Mouse (Mus musculus): ENCODE results near the gene Palm. TPM values are rescaled to one million over a fixed set of nuclear protein-coding genes. Genes with fewer than 3 reads are reported as not detected.
"Not testable (repeated sequence)": the region's sequence is repeated elsewhere in the genome, so short reads cannot be mapped to it uniquely, and the experiment has no call there.

Gene Palm
- polyA plus RNA-seq, 1 experiment from 2014 or later: 140 TPM

- DNase-seq (ENCODE audit: low spot score) (no peak), ATAC-seq (replicated peaks; ENCODE audit: low FRiP score) (no peak)
- H3K9me3 ChIP-seq (ENCODE audit: control insufficient read depth, low read length): no peaks in the 10 kb centered on the region
- no peak overlapping the region for H3K4me3 ChIP-seq (ENCODE audit: low read depth, low read length)
- peaks cover 17% of the 10 kb centered on the region; the same call in 1 of the 2 replicates for H3K36me3 ChIP-seq (ENCODE audit: control insufficient read depth, insufficient read depth, low read length)
- H3K27ac ChIP-seq (ENCODE audit: low read depth, low read length): no peak overlapping the region
- peaks cover 6% of the 10 kb centered on the region; the same call in 1 of the 2 replicates for H3K4me1 ChIP-seq (replicated peaks; ENCODE audit: control insufficient read depth, insufficient read depth, low read length)
- 82% methylated on average over 3 of the region's 3 CpGs for WGBS
- H3K27me3 ChIP-seq (ENCODE audit: control insufficient read depth, insufficient read depth, low read length): no peaks in the 10 kb centered on the region
- no peak overlapping the region for H3K4me2 ChIP-seq (ENCODE audit: low read depth, low read length, severe bottlenecking)
- H3K9ac ChIP-seq (ENCODE audit: low read length): no peak overlapping the region
Observed at GRCm38 (mm10) chr10:79755854-79756253, 37.5 kb upstream of the Palm start.

DNA sequence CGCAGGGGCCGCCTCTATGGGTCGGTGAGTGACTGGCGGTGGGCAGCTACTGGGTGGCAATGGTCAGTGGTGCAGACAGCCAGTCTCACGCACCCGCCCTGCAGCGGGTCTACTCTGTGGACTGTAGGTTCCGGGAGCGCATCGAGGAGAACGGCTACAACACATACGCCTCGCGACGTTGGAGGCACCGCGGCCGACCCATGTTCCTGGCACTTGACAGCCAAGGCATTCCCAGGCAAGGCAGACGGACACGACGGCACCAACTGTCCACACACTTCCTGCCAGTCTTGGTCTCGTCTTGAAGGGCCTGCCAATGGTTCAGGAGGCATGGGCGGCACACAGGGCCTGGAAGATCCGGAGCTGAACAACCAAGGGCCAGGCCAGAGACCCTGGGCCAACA, 36.7 kb upstream of the Palm start:
- 89% methylated on average over 24 of the region's 24 CpGs for WGBS
- no peak for ATAC-seq (replicated peaks; ENCODE audit: low FRiP score)

DNA sequence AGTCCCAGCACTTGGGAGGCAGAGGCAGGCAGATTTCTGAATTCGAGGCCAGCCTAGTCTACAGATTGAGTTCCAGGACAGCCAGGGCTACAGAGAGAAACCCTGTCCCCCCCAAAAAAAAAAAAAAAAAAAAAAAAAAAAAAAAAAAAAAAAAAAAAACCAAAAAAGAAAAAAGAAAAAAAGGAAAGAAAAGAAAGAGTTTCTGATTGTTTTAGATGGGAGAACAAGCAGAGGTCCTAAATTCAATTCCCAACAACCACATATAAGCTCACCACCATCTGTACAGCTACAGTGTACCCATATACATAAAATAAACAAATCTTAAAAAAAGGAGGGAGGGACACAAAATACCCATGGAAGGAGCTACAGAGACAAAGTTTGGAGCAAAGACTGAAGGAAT, 33.7 kb upstream of the Palm start:
- H3K27me3 ChIP-seq (ENCODE audit: control insufficient read depth, insufficient read depth, low read length); H3K9ac ChIP-seq (ENCODE audit: low read length); H3K4me3 ChIP-seq (ENCODE audit: low read depth, low read length); H3K9me3 ChIP-seq (ENCODE audit: control insufficient read depth, low read length); H3K4me1 ChIP-seq (replicated peaks; ENCODE audit: control insufficient read depth, insufficient read depth, low read length); H3K4me2 ChIP-seq (ENCODE audit: low read depth, low read length, severe bottlenecking); DNase-seq (ENCODE audit: low spot score); H3K27ac ChIP-seq (ENCODE audit: low read depth, low read length); ATAC-seq (replicated peaks; ENCODE audit: low FRiP score): not testable (repeated sequence)
- 89% methylated on average over 1 of the region's 1 CpGs for WGBS
- H3K36me3 ChIP-seq (ENCODE audit: control insufficient read depth, insufficient read depth, low read length): peaks cover 27% of the 10 kb centered on the region

More for the DNA sequence above, 36.7 kb upstream of the Palm start:
- no peak overlapping the region for H3K4me3 ChIP-seq (ENCODE audit: low read depth, low read length)
- no peaks in the 10 kb centered on the region for H3K9me3 ChIP-seq (ENCODE audit: control insufficient read depth, low read length)
- no peak for DNase-seq (ENCODE audit: low spot score)
- no peak overlapping the region for H3K4me2 ChIP-seq (ENCODE audit: low read depth, low read length, severe bottlenecking)
- H3K4me1 ChIP-seq (replicated peaks; ENCODE audit: control insufficient read depth, insufficient read depth, low read length): peaks cover 6% of the 10 kb centered on the region; the same call in 1 of the 2 replicates
- H3K27ac ChIP-seq (ENCODE audit: low read depth, low read length): no peak overlapping the region
- no peaks in the 10 kb centered on the region for H3K27me3 ChIP-seq (ENCODE audit: control insufficient read depth, insufficient read depth, low read length)
- peaks cover 25% of the 10 kb centered on the region for H3K36me3 ChIP-seq (ENCODE audit: control insufficient read depth, insufficient read depth, low read length)
- H3K9ac ChIP-seq (ENCODE audit: low read length): no peak overlapping the region

DNA sequence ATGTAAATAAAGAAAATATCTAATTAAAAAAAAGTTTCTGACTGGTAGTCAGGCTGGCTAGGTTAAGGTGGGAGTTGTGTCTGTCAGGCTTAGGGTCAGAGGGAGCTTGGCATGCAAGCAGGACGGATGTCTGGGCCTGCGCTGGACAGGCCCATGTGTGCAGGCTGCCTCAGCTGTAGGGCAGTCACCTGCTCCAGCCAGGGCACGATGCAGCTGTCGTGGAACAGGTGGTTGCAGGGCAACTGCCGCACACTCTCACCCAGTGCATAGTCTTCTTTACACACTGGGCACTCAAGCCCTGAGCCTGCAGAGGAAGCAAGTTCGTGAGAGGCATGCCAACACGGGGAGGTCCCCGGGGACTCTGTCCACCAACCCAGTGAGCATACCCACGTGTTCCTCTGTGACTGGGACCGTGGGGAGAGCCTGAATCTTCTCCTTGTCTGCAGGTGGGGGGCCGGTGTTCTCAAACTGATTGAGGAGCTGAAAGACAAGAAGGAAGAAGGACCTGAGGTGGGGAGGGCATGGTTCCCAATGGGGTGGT, 32.7 kb upstream of the Palm start:
- Histone ChIP-seq H3K27me3 (ENCODE audit: control insufficient read depth, insufficient read depth, low read length) (no peaks in the 10 kb centered on the region), H3K4me3 (ENCODE audit: low read depth, low read length) (no peak overlapping the region), H3K4me1 (replicated peaks; ENCODE audit: control insufficient read depth, insufficient read depth, low read length) (peaks cover 3% of the 10 kb centered on the region), H3K9ac (ENCODE audit: low read length) (no peak overlapping the region), H3K9me3 (ENCODE audit: control insufficient read depth, low read length) (no peaks in the 10 kb centered on the region), H3K27ac (ENCODE audit: low read depth, low read length) (no peak overlapping the region), H3K4me2 (ENCODE audit: low read depth, low read length, severe bottlenecking) (no peak overlapping the region), H3K36me3 (ENCODE audit: control insufficient read depth, insufficient read depth, low read length) (peaks cover 27% of the 10 kb centered on the region)
- DNase-seq (ENCODE audit: low spot score) (no peak), ATAC-seq (replicated peaks; ENCODE audit: low FRiP score) (no peak)
- WGBS: 93% methylated on average over 11 of the region's 11 CpGs

GRCm38 (mm10) chr10:79762875-79763274, 30.5 kb upstream of the Palm start:
- H3K9ac ChIP-seq (ENCODE audit: low read length): no peak overlapping the region
- H3K9me3 ChIP-seq (ENCODE audit: control insufficient read depth, low read length): no peaks in the 10 kb centered on the region
- no peak overlapping the region for H3K4me3 ChIP-seq (ENCODE audit: low read depth, low read length)
- H3K27me3 ChIP-seq (ENCODE audit: control insufficient read depth, insufficient read depth, low read length): no peaks in the 10 kb centered on the region
- ATAC-seq (replicated peaks; ENCODE audit: low FRiP score): no peak
- DNase-seq (ENCODE audit: low spot score): no peak
- peaks cover 22% of the 10 kb centered on the region for H3K36me3 ChIP-seq (ENCODE audit: control insufficient read depth, insufficient read depth, low read length)
- H3K4me2 ChIP-seq (ENCODE audit: low read depth, low read length, severe bottlenecking): no peak overlapping the region
- whole genome bisulfite sequencing: 97% methylated on average over 3 of the region's 3 CpGs
- no peak overlapping the region for H3K27ac ChIP-seq (ENCODE audit: low read depth, low read length)
- peaks cover 8% of the 10 kb centered on the region for H3K4me1 ChIP-seq (replicated peaks; ENCODE audit: control insufficient read depth, insufficient read depth, low read length)

DNA sequence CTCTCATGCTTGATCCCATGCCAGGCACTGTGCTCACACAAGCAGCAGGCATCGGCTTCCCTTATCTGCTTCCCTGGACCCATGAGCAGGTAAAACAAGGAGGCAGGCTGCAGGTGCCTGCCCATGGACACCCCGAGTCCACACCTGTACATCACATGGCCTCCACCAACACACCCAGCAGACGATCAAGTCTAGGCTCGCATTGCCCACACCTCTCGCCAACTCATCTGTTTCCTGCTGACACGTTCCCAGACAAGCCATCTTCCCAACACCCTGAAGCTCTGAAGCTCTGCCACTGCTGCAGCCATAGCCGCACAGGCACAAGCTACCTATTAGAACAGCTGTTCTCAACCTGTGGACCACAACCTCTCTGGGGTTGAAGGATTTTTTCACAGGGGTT, 29.1 kb upstream of the Palm start:
- Histone ChIP-seq H3K4me2 (ENCODE audit: low read depth, low read length, severe bottlenecking) (no peak overlapping the region), H3K9me3 (ENCODE audit: control insufficient read depth, low read length) (no peaks in the 10 kb centered on the region), H3K4me1 (replicated peaks; ENCODE audit: control insufficient read depth, insufficient read depth, low read length) (peaks cover 10% of the 10 kb centered on the region), H3K36me3 (ENCODE audit: control insufficient read depth, insufficient read depth, low read length) (peaks cover 15% of the 10 kb centered on the region), H3K27ac (ENCODE audit: low read depth, low read length) (no peak overlapping the region), H3K4me3 (ENCODE audit: low read depth, low read length) (no peak overlapping the region), H3K27me3 (ENCODE audit: control insufficient read depth, insufficient read depth, low read length) (no peaks in the 10 kb centered on the region), H3K9ac (ENCODE audit: low read length) (no peak overlapping the region)
- WGBS: 94% methylated on average over 7 of the region's 7 CpGs
- DNase-seq (ENCODE audit: low spot score) (no peak), ATAC-seq (replicated peaks; ENCODE audit: low FRiP score) (no peak)

GRCm38 (mm10) chr10:79765228-79765745, 28.1 kb upstream of the Palm start:
- 68% methylated on average over 2 of the region's 2 CpGs for WGBS
- Histone ChIP-seq H3K4me2 (ENCODE audit: low read depth, low read length, severe bottlenecking) (peak overlapping the region; percentile 91), H3K4me3 (ENCODE audit: low read depth, low read length) (peak overlapping the region; percentile 96), H3K27me3 (ENCODE audit: control insufficient read depth, insufficient read depth, low read length) (no peaks in the 10 kb centered on the region), H3K9me3 (ENCODE audit: control insufficient read depth, low read length) (no peaks in the 10 kb centered on the region), H3K4me1 (replicated peaks; ENCODE audit: control insufficient read depth, insufficient read depth, low read length) (peaks cover 10% of the 10 kb centered on the region), H3K9ac (ENCODE audit: low read length) (peak overlapping the region; percentile 96), H3K27ac (ENCODE audit: low read depth, low read length) (no peak overlapping the region), H3K36me3 (ENCODE audit: control insufficient read depth, insufficient read depth, low read length) (peaks cover 14% of the 10 kb centered on the region)
- no peak for ATAC-seq (replicated peaks; ENCODE audit: low FRiP score)
- DNase-seq (ENCODE audit: low spot score): no peak

GRCm38 (mm10) chr10:79766001-79766507, 27.3 kb upstream of the Palm start:
- ATAC-seq (replicated peaks; ENCODE audit: low FRiP score) (no peak), DNase-seq (ENCODE audit: low spot score) (no peak)
- Histone ChIP-seq H3K27ac (ENCODE audit: low read depth, low read length) (peak overlapping the region; percentile 88; the same call in 1 of the 2 replicates), H3K4me2 (ENCODE audit: low read depth, low read length, severe bottlenecking) (peak overlapping the region; percentile 91), H3K36me3 (ENCODE audit: control insufficient read depth, insufficient read depth, low read length) (peaks cover 8% of the 10 kb centered on the region), H3K9ac (ENCODE audit: low read length) (peak overlapping the region; percentile 96), H3K9me3 (ENCODE audit: control insufficient read depth, low read length) (no peaks in the 10 kb centered on the region), H3K4me1 (replicated peaks; ENCODE audit: control insufficient read depth, insufficient read depth, low read length) (peaks cover 10% of the 10 kb centered on the region), H3K27me3 (ENCODE audit: control insufficient read depth, insufficient read depth, low read length) (no peaks in the 10 kb centered on the region), H3K4me3 (ENCODE audit: low read depth, low read length) (peak overlapping the region; percentile 96)
- 9% methylated on average over 16 of the region's 16 CpGs for WGBS
